Mouse (Mus musculus): ENCODE results near the gene Fignl2. TPM values are rescaled to one million over a fixed set of nuclear protein-coding genes. Genes with fewer than 3 reads are reported as not detected.

Gene Fignl2
- total and polyA plus RNA-seq, 2 experiments, result 1.8 to 6.4 TPM

GRCm38 (mm10) chr15:101092121-101092828 lies 13.9 kb upstream of the Fignl2 start:
- WGBS, result 42% methylated on average over 14 of the region's 14 CpGs
- Histone ChIP-seq H3K36me3 (ENCODE audit: control insufficient read depth, insufficient read depth, low read length) (no peaks in the 10 kb centered on the region), H3K4me3 (ENCODE audit: insufficient read depth, low read depth, low read length) (no peak overlapping the region), H3K4me1 (ENCODE audit: control insufficient read depth, insufficient read depth, low read length) (peaks cover 11% of the 10 kb centered on the region), H3K27me3 (ENCODE audit: control insufficient read depth, insufficient read depth, low read length) (no peaks in the 10 kb centered on the region), H3K27ac (replicated peaks; ENCODE audit: insufficient read depth, low read depth, low read length) (no peak overlapping the region), H3K9ac (ENCODE audit: low read depth, low read length) (no peak overlapping the region), H3K79me2 (ENCODE audit: control insufficient read depth, insufficient read depth, low read length) (no peaks in the 10 kb centered on the region)
- no peak for TF ChIP-seq POLR2A (IDR thresholded peaks at IDR 0.05; ENCODE audit: extremely low read depth, insufficient read depth, low read length)
- no peak for TF ChIP-seq CTCF (IDR thresholded peaks at IDR 0.05; ENCODE audit: low read depth, low read length)
- DNase-seq (ENCODE audit: extremely low read depth, low read depth, low spot score), result peak; percentile 65

GRCm38 (mm10) chr15:101091551-101091950 lies 13.2 kb upstream of the Fignl2 start:
- no peak overlapping the region for H3K27ac ChIP-seq (replicated peaks; ENCODE audit: insufficient read depth, low read depth, low read length)
- no peaks in the 10 kb centered on the region for H3K27me3 ChIP-seq (ENCODE audit: control insufficient read depth, insufficient read depth, low read length)
- no peaks in the 10 kb centered on the region for H3K36me3 ChIP-seq (ENCODE audit: control insufficient read depth, insufficient read depth, low read length)
- 97% methylated on average over 8 of the region's 8 CpGs for WGBS
- no peak overlapping the region for H3K9ac ChIP-seq (ENCODE audit: low read depth, low read length)
- no peaks in the 10 kb centered on the region for H3K79me2 ChIP-seq (ENCODE audit: control insufficient read depth, insufficient read depth, low read length)
- no peak overlapping the region for H3K4me3 ChIP-seq (ENCODE audit: insufficient read depth, low read depth, low read length)
- peaks cover 14% of the 10 kb centered on the region for H3K4me1 ChIP-seq (ENCODE audit: control insufficient read depth, insufficient read depth, low read length)
- no peak for DNase-seq (ENCODE audit: extremely low read depth, low read depth, low spot score)
- no peak for TF ChIP-seq POLR2A (IDR thresholded peaks at IDR 0.05; ENCODE audit: extremely low read depth, insufficient read depth, low read length)

GRCm38 (mm10) chr15:101088291-101088690 lies 9.9 kb upstream of the Fignl2 start:
- H3K27me3 ChIP-seq (ENCODE audit: control insufficient read depth, insufficient read depth, low read length), result no peaks in the 10 kb centered on the region
- H3K9ac ChIP-seq (ENCODE audit: low read depth, low read length), result no peak overlapping the region
- no peak overlapping the region for H3K27ac ChIP-seq (replicated peaks; ENCODE audit: insufficient read depth, low read depth, low read length)
- no peaks in the 10 kb centered on the region for H3K36me3 ChIP-seq (ENCODE audit: control insufficient read depth, insufficient read depth, low read length)
- H3K79me2 ChIP-seq (ENCODE audit: control insufficient read depth, insufficient read depth, low read length), result no peaks in the 10 kb centered on the region
- DNase-seq (ENCODE audit: extremely low read depth, low read depth, low spot score), result no peak
- TF ChIP-seq POLR2A (IDR thresholded peaks at IDR 0.05; ENCODE audit: extremely low read depth, insufficient read depth, low read length), result no peak
- no peak for TF ChIP-seq CTCF (IDR thresholded peaks at IDR 0.05; ENCODE audit: low read depth, low read length)
- 94% methylated on average over 4 of the region's 4 CpGs for WGBS
- H3K4me1 ChIP-seq (ENCODE audit: control insufficient read depth, insufficient read depth, low read length), result peaks cover 19% of the 10 kb centered on the region
- no peak overlapping the region for H3K4me3 ChIP-seq (ENCODE audit: insufficient read depth, low read depth, low read length)

GRCm38 (mm10) chr15:101086956-101087355 lies 8.6 kb upstream of the Fignl2 start:
- H3K27me3 ChIP-seq (ENCODE audit: control insufficient read depth, insufficient read depth, low read length), result no peaks in the 10 kb centered on the region
- H3K79me2 ChIP-seq (ENCODE audit: control insufficient read depth, insufficient read depth, low read length), result no peaks in the 10 kb centered on the region
- H3K4me1 ChIP-seq (ENCODE audit: control insufficient read depth, insufficient read depth, low read length), result peaks cover 12% of the 10 kb centered on the region
- DNase-seq (ENCODE audit: extremely low read depth, low read depth, low spot score), result peak; percentile 98
- no peak overlapping the region for H3K9ac ChIP-seq (ENCODE audit: low read depth, low read length)
- H3K27ac ChIP-seq (replicated peaks; ENCODE audit: insufficient read depth, low read depth, low read length), result peak overlapping the region; percentile 34
- 10% methylated on average over 3 of the region's 3 CpGs for WGBS
- H3K36me3 ChIP-seq (ENCODE audit: control insufficient read depth, insufficient read depth, low read length), result no peaks in the 10 kb centered on the region
- H3K4me3 ChIP-seq (ENCODE audit: insufficient read depth, low read depth, low read length), result no peak overlapping the region
- TF ChIP-seq POLR2A (IDR thresholded peaks at IDR 0.05; ENCODE audit: extremely low read depth, insufficient read depth, low read length) (no peak), CTCF (IDR thresholded peaks at IDR 0.05; ENCODE audit: low read depth, low read length) (no peak)

GRCm38 (mm10) chr15:101086451-101086850 lies 8.1 kb upstream of the Fignl2 start:
- WGBS, result 27% methylated on average over 9 of the region's 9 CpGs
- TF ChIP-seq POLR2A (IDR thresholded peaks at IDR 0.05; ENCODE audit: extremely low read depth, insufficient read depth, low read length), result no peak
- TF ChIP-seq CTCF (IDR thresholded peaks at IDR 0.05; ENCODE audit: low read depth, low read length), result no peak
- peaks cover 8% of the 10 kb centered on the region for H3K4me1 ChIP-seq (ENCODE audit: control insufficient read depth, insufficient read depth, low read length)
- H3K36me3 ChIP-seq (ENCODE audit: control insufficient read depth, insufficient read depth, low read length), result no peaks in the 10 kb centered on the region
- peak overlapping the region; percentile 5; the same call in 1 of the 2 replicates for H3K4me3 ChIP-seq (ENCODE audit: insufficient read depth, low read depth, low read length)
- H3K27me3 ChIP-seq (ENCODE audit: control insufficient read depth, insufficient read depth, low read length), result no peaks in the 10 kb centered on the region
- H3K79me2 ChIP-seq (ENCODE audit: control insufficient read depth, insufficient read depth, low read length), result no peaks in the 10 kb centered on the region
- peak overlapping the region; percentile 2; the same call in 1 of the 2 replicates for H3K9ac ChIP-seq (ENCODE audit: low read depth, low read length)
- peak; percentile 65 for DNase-seq (ENCODE audit: extremely low read depth, low read depth, low spot score)
- H3K27ac ChIP-seq (replicated peaks; ENCODE audit: insufficient read depth, low read depth, low read length), result peak overlapping the region; percentile 34

GRCm38 (mm10) chr15:101084499-101084898 lies 6.1 kb upstream of the Fignl2 start:
- H3K4me1 ChIP-seq (ENCODE audit: control insufficient read depth, insufficient read depth, low read length), result peaks cover 8% of the 10 kb centered on the region
- 81% methylated on average over 10 of the region's 10 CpGs for WGBS
- 0 out of 2 replicates have a peak, but pooled peaks cover 5% of the 10 kb centered on the region for H3K79me2 ChIP-seq (ENCODE audit: control insufficient read depth, insufficient read depth, low read length)
- peak; percentile 39 for DNase-seq (ENCODE audit: extremely low read depth, low read depth, low spot score)
- H3K27ac ChIP-seq (replicated peaks; ENCODE audit: insufficient read depth, low read depth, low read length), result no peak overlapping the region
- no peak overlapping the region for H3K4me3 ChIP-seq (ENCODE audit: insufficient read depth, low read depth, low read length)
- H3K36me3 ChIP-seq (ENCODE audit: control insufficient read depth, insufficient read depth, low read length), result no peaks in the 10 kb centered on the region
- no peaks in the 10 kb centered on the region for H3K27me3 ChIP-seq (ENCODE audit: control insufficient read depth, insufficient read depth, low read length)
- H3K9ac ChIP-seq (ENCODE audit: low read depth, low read length), result no peak overlapping the region
- no peak for TF ChIP-seq POLR2A (IDR thresholded peaks at IDR 0.05; ENCODE audit: extremely low read depth, insufficient read depth, low read length)
- TF ChIP-seq CTCF (IDR thresholded peaks at IDR 0.05; ENCODE audit: low read depth, low read length), result no peak

Data from liver, adult 2 months (tissue).